Comparison of ENCODE assay signal across 8 mouse cellular contexts in genomic region chr15:100983427-100984153, GRCm38 (mm10).
DNase-seq lines count a peak whose midpoint lies in the region; ATAC-seq and TF ChIP-seq lines count a peak whose summit lies in the region.

No protein-coding gene starts in this region.

- H3K27me3 ChIP-seq in ES-Bruce4 (ENCODE audit: control insufficient read depth, insufficient read depth, low read length, poor library complexity, severe bottlenecking), result peaks cover 2% of the 10 kb centered on the region
- peaks cover 23% of the 10 kb centered on the region for H3K27me3 ChIP-seq in heart, embryonic 16.5 days (ENCODE audit: control insufficient read depth, insufficient read depth, low read length)

- H3K4me1 ChIP-seq in ES-Bruce4 (ENCODE audit: control insufficient read depth, insufficient read depth, low read length), result no peaks in the 10 kb centered on the region
- peaks cover 3% of the 10 kb centered on the region; the same call in 1 of the 2 replicates for H3K4me1 ChIP-seq in heart, embryonic 16.5 days (ENCODE audit: control insufficient read depth, insufficient read depth, low read length)

- H3K9me3 ChIP-seq in ES-Bruce4 (replicated peaks; ENCODE audit: control insufficient read depth, insufficient read depth, low read length, poor library complexity, severe bottlenecking), result no peaks in the 10 kb centered on the region
- no peaks in the 10 kb centered on the region for H3K9me3 ChIP-seq in heart, embryonic 16.5 days (replicated peaks; ENCODE audit: control insufficient read depth, low read length)

- TF ChIP-seq EP300 in ES-Bruce4 (IDR thresholded peaks at IDR 0.05; ENCODE audit: insufficient read depth, low read depth, low read length), result no peak

- WGBS in heart, embryonic 16.5 days, result under 1% methylated on average over 46 of the region's 46 CpGs

- H3K4me2 ChIP-seq in heart, embryonic 16.5 days (ENCODE audit: low read depth, low read length), result peak overlapping the region; percentile 79

- peak overlapping the region; percentile 70 for H3K4me3 ChIP-seq in ES-Bruce4 (ENCODE audit: low read depth, low read length)
- H3K4me3 ChIP-seq in heart, embryonic 16.5 days (ENCODE audit: low read length), result peak overlapping the region; percentile 56

- peak overlapping the region; percentile 50 for H3K9ac ChIP-seq in ES-Bruce4 (ENCODE audit: low read depth, poor library complexity, severe bottlenecking)
- H3K9ac ChIP-seq in heart, embryonic 16.5 days (ENCODE audit: low read length), result peak overlapping the region; percentile 4; the same call in 1 of the 2 replicates

- DNase-seq in cerebellum, adult 11 months, result no peak
- peak; percentile 83 for DNase-seq in embryo, embryonic 10 days (ENCODE audit: low spot score)
- DNase-seq in layer of hippocampus, postnatal 10 days (ENCODE audit: low spot score in 2 of 2), result peak; percentile 63 to 69
- peak; percentile 34 to 49 for DNase-seq in lung, postnatal 4 days
- peak; percentile 37 for DNase-seq in retina, postnatal 7 days (ENCODE audit: low read depth, low spot score)

- no peak for TF ChIP-seq CTCF in ES-Bruce4 (IDR thresholded peaks at IDR 0.05; ENCODE audit: low read depth, low read length)

- no peaks in the 10 kb centered on the region for H3K36me3 ChIP-seq in ES-Bruce4 (ENCODE audit: control insufficient read depth, insufficient read depth, low read length, poor library complexity, severe bottlenecking)
- H3K36me3 ChIP-seq in heart, embryonic 16.5 days (ENCODE audit: control insufficient read depth, insufficient read depth), result no peaks in the 10 kb centered on the region

- no peak overlapping the region for H3K27ac ChIP-seq in ES-Bruce4 (ENCODE audit: insufficient read depth, low read length)
- H3K27ac ChIP-seq in heart, embryonic 16.5 days (ENCODE audit: low read length), result no peak overlapping the region

- ATAC-seq in cerebellum, adult (ENCODE audit: insufficient number of reproducible peaks, low FRiP score, low TSS enrichment), result 0 out of 2 replicates have a peak, but pooled peaks have one; percentile 45
- ATAC-seq in heart, embryonic 16.5 days (replicated peaks; ENCODE audit: extremely low read depth, insufficient read depth, low FRiP score), result peak; percentile 55; the same call in 1 of the 2 replicates

- TF ChIP-seq POLR2A in ES-Bruce4 (IDR thresholded peaks at IDR 0.05; ENCODE audit: insufficient read depth, low read length), result no peak
